Mouse (Mus musculus) retina, postnatal 7 days (tissue): Measurements from ENCODE around the gene Rnf169.
A peak's percentile ranks its signal among the peaks of the same experiment; 100 is the strongest.
"Not testable (repeated sequence)": the region's sequence is repeated elsewhere in the genome, so short reads cannot be mapped to it uniquely, and the experiment has no call there.

Experiments
- DNase-seq: peaks from one replicate; pipeline ENCODE4 v3.0.0-alpha.2; 2012; ENCODE audit warnings: low read depth, low spot score

Gene Rnf169

DNA sequence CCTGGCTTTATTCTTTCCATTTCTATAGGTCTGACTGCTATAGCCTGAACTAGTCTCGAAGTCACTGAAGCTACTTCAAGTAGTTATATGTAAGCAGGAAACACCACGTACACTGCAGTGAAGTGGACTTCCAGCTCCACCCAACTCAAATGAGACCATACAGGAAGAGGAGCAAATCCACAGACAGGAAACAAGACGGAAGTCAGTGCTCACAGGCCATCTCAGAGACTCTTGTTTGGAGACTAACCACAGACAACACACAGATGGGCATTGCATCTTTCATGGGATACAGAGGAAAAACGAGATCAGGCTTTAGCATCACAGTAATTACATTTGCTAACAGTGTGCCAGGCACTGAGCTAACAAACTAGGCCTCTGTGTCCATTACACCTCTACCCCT lies 33.9 kb downstream of the Rnf169 start:
- DNase-seq: no peak

DNA sequence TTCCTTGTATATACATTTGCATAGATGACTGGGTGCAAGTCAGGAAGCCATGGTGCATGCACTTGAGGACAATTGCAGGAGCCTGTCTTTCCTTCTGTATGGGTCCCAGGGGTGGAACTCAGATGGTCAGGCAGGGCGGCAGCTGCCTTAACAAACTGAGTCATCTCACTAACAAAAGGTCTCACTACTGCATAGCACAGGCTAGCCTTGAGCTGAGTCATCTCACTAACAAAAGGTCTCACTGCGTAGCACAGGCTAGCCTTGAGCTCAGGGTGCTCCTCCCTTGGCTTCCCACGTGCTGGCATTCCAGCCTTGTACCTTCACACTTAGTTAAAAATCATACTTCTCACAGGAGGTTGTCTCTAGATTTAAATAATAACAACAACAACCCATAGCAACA lies 34.3 kb downstream of the Rnf169 start:
- no peak for DNase-seq

DNA sequence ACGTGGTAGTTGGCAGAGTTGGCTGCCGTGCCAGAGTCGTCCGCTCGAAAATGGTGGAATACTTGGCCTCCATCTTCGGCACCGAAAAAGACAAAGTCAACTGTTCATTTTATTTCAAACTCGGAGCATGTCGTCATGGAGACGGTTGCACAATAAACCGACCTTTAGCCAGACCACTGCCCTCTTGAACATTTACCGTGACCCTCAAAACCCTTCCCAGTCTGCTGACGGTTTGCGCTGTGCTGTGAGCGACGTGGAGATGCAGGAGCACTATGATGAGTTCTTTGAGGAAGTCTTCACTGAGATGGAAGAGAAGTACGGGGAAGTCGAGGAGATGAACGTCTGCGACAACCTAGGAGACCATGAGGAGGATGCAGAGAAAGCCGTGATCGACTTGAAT lies 35.2 kb downstream of the Rnf169 start:
- not testable (repeated sequence) for DNase-seq

DNA sequence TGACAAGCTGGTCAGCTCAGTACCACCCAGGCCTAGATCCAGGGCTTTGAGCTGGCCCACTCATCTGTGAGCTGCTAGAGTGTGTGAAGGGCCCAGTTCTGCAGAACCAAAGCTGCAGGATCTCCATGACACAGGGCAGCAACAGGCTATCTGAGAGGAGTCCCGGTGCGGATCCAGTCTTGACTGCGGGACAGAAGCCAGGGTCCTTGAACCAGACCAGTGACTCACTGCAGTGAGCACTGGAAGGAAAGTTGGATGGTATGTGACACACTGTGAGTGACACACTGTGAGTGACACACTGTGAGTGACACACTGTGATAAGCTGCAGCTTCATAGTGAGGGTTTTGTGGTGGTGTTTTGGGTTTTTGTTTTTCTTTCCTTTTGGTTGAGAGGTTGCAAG lies 35.7 kb downstream of the Rnf169 start:
- DNase-seq: no peak

DNA sequence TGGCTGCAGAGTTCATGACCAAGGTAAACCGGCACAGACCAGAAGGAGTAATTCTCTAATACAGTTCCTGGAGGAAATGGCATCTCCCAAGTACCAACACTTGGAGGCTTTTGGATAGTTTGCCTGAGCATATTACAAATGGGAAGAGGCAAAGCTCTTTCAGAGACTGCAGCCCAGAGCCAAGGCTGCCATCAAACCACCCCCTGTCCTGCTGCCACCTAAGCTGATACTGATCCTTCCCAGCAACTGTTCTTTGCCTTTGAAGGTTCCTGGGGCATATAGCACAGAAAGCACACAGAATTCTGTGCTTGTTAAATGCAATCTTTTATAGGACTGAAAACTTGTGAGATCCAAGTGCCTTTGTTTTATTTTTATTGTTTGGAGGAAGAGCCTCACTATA lies 39.6 kb downstream of the Rnf169 start:
- DNase-seq: no peak

DNA sequence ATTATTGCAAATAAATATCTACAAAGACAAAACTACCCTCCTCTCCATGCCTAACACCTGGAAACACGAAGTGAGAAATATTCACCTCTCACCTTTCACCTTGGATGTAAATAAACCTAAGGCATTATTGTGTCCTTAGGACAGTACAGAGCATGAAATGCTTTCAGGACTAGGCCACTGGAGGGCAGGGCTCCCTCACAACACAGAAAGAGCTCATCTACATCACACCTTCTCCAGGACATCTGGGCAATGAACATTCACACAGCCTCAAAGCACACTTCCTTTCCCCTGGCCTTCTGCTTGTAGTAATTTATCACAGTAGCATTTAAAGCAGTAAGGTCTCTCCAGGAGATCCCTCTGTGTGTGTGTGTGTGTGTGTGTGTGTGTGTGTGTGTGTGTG lies 44.5 kb downstream of the Rnf169 start:
- no peak for DNase-seq

DNA sequence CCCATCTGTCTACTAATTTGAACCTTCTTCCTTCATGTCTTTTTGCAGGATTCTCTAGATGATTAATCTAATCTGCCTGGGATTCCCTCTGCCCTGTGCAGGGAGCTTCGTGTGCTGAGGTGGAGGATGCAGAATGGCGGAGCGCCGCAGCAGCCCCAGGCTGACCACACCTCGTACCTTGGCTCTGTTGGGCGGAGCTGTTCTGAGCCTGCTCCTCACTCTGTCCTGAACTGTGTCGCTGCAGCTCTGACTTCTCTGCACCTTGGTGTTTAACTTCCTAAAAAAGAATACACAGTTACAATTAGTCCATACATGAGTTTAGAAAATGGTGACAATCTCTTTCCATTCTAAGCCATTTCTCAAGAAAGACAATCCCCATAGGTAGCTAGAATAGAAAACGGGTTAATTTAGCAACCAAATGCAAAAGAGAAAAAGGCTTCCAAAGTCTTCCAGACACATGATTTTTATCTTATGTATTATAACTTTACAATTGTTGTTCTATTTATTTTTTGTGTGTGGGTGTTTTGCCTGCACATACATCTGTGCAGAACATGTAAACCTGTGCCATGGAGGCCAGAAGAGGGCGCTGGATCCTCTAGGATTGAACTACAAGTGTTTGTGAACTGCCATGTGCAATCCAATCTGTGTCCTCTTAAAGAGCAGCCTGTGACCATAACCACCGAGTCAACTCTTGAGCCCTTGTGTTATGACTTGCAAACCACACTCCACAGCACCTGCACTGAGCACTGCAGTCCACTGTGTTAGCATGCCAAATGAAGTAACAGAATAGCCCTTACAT lies 53.1 kb downstream of the Rnf169 start:
- peak; percentile 44 for DNase-seq

DNA sequence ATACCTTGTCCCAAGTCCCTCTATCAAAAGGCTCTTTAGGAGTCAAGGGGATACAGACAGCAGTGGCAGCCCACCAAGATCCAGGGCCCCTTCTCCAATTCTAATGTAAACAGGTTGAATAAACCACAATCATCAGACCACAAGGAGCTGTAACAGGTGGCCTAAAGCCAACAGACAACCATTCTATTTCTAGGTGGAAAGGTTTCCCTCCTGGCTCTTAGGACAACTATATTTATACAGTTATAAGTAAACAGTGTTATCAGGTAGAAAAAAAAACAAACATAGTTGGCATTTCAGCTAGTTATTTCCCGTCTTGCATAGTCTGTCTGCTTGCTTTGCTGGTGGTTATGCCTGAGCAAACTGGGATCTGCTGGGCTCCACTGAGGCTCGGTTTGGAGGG lies 59.8 kb downstream of the Rnf169 start:
- DNase-seq: no peak

DNA sequence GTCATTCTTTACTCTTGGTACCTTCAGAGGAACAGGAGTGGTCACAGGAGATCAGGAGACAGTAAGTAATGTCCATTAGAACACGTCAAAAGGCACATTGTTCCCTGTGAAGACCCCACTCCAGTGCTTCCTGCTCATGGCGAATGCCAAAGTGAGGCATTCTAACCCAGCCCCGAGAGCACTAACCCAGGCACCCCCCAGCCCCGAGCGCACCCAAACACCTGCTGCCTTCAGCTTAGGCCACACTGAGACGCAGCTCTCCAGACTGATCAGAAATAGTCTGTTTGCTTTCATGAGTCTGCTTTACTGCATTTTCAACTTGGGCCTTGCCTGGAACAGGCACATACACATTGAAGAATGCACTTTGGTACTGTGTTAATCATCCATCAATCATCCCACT lies 60.3 kb downstream of the Rnf169 start:
- DNase-seq: no peak

DNA sequence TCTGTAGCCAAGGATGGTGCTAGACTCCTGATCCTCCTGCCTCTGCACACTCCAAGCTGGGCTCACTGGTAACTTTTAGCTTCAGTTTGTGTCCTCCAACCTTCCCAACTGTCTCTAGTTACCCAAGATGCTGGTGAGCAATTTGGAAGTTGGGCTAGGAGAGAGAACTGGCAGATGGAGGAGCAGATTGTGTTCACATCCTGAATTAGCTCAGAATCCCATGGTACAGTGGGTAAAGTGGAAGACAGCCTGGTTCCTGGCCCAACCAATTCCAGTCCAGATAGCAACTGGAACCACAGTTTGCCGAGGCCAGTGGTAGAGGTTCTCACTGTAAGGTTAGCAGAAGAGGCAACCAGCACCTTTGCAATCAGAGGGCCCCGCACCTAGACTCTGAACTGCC lies 61.1 kb downstream of the Rnf169 start:
- DNase-seq: no peak

DNA sequence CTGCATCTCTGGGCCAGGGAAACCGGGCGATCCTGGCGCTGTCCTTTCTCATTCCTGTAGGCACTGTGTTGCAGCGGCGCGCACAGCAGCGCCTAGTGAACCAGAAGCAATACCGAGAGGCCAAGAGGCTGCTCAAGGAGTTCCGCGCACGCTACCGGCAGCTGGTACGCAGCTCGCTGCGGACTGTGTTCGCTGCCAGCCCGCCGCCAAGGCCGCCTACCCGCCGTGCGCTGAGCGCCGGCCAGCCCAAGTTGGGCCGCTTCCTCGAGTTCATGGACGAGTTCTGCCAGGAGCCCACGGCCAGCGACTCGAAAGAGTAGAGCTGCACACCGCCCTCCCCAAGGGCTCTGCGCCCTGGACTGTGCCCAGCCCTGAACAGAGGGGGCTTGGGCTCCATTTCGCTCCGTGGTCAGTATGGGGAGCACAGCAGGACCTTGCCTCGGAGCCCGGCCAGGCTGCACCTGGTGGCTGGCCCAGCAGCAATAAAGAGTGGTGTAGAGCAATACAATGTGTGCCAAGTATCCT lies 62.9 kb downstream of the Rnf169 start:
- no peak for DNase-seq

DNA sequence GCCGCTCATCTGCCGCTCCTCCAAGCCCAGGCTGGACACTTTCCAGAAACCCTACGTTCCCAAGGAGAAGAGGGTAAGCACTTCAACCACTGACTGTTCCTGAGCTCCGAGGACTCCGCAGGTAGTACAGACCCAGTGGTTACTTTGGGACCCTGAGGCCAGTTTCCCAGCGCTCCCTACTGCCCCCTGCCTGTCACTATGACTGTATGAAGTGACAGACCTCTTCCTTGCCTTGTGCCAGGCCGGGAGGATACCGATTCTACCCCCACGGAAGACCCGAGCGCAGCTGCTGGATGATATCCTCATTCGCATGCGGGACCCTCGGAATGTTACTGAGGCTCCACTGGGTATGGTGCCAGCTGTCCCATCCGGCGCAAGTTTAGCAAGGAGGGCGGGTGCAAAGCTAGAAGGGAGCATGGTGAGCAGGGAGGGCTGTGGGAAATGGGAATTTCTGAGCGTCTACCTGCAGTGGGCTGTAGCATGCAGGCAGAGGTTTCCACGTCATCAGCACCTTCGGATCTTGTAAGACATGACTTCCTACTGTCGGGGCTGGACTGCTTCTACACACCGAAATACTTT lies 63.4 kb downstream of the Rnf169 start:
- peak; percentile 39 for DNase-seq

DNA sequence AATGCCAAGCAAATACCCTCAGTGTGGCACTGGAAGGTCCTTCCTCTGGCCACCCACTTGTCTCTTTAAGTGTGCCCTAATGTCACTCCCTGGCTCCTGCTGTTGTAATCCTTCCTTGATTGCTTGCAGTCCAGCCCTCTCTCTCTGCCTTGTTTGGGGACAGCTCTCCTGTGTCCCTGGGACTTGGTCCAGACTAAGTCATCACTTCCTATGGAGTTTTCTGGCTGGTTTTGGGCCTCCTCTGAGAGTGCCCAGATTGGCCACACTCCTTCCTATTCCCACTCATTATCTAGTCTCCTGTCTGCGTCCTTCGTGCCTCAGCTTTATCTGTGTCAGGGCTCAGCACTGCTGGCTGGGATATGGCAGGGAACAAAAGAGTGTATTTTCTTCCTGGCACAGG lies 64.7 kb downstream of the Rnf169 start:
- no peak for DNase-seq

DNA sequence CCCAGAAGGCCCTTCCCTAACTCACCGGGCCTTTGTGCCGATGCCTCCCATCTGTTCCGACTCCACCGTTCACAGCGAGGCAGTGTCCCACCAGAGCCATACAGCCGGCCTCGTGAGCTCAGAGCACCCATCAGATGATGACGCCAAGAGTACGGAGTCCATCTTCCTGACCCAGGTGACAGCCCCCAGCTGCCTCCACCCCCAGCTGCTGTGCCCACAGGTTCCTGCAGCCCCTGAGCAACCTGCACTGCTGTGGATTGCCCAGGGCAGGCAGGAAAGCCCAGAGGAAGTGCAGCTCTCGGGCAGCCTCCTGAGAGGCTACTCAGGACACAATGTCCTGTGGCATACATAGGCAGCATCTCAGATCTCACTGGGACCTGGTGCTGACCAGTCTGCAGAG lies 65.9 kb downstream of the Rnf169 start:
- no peak for DNase-seq

DNA sequence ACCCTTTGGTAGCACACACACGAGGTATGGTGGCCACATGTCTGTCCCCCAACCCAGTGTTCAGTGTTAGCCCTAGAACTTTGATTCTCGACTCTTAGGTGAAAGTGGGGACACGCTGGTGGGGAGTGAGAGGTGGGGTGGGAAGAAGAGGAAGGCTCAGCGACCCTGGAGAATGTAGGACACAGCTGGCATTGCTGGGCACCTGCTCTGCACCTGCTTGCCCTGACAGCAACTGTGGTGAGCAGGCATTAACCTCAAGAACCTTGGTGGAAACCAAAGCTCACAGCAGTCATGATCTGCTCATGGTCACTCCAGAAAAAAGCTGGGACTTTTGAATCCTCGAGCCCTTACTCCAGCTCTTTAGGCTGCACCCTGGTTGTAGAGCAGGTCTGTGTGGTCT lies 69.2 kb downstream of the Rnf169 start:
- no peak for DNase-seq

DNA sequence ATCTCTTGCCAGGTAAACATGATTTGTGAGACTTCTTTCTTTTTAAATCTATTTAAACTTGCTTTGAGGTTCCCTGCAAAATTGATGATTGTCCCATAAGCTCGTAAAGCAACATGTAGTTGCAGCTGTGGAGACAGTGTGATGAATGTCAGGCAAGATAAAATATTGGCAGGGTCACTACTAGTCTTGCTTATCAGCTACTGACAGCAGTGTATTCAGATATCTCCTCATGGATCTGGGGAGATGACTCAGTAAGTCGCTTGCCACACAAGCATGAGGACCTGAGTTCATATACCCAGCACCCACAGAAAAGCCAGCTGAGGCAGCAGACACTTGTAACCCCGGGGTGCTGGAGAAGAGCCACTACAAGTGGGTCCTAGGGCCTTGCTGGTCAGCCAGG lies 72.8 kb downstream of the Rnf169 start:
- no peak for DNase-seq

DNA sequence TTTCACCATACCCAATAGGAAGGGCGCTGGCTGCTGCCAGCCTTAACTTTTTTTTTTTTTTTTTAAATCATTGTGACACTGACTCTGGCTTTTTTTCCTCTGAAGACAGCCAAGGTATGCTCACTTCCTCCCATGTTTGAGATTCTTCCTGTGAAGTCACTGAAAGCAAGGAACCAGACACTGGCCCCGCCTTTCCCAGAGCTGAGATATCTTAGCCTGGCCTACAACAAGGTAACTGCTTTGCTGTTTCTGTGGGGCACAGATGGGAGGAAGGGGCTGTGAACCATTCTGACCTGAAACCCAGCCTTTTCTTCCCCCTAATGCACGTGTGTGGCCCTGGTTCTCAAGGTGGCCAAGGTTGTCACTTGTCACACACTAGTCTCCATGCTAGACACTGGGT lies 73.9 kb downstream of the Rnf169 start:
- no peak for DNase-seq

DNA sequence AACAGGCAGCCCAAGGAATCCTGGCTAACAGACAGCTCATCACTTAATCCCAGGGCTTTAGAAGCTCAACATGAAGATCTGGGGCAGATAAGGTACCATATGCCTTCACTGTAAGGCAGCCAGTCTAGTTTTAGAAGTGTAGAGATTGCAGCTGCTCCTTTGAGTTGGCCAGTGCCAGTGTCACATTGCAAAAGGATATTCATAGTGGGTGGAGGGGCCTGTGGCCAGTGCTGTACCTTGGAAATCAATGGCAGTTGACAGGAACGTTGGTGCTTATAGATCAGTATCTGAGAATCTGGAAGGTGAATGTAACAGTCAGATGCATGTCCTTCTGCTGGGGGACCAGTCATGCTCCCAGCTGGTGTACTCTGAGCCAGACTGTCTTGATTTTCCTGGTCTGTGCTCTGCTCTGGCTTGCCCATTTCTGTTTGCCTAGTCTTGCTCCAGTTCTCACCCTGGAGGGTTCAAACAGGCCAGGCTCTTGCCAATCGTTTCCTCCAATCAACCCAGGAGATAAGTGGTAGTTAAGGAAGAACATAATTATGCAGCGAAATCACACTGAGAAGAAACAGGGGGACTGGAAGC lies 75.7 kb downstream of the Rnf169 start:
- DNase-seq: peak; percentile 34

DNA sequence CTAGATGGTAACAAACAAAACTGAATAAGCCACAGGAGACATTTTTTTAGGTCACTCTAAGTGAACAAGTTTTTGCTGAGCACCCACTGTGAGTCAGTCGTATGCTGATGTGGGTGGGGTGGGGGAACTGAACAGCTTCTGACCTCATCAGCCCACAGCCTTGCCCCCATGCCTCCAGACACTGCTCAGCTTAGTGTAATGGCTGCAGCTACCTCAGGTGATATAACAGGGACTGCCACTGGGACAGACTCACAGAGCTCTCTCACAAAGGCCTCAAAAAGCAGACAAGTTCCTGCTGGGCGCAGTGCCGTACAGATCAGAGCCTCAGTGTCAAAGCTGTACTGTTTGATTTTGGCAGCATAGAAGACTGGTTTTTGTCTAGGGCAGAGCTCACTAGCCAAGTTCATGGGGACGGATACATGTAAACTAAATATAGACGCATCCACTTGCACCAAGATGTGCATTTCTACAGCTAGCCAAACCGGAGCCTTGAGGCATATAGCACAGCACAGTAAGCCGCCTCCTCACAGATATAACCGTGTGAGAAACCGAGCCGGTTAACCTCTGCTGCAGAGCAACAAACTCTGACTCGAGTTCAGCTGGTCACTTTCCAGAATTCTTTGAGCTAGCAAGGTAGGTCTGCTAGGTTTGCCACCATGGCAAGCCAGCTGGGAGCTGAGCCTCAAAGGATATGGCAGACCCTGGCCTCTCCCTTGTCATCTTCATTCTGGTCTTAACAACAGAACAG lies 77.2 kb downstream of the Rnf169 start:
- no peak for DNase-seq

DNA sequence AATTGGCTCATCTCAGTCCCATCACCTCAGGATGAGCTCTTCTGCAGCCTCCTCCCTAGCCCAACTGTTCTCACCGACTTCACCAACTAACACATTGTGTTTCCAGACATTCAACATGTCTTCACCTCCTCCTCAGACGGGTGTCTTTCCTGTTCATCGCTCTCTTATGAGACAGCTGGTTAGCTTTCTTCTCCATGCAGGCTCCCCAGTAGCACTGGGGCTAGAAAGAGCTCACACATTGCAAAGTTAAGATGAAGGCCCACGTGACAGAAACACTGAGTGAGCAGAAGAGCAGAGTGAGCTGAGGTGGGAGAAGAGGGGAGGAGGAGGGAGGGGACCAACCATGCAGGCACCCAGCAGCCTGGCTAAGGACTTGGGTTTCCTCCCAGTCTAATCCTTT lies 78.0 kb downstream of the Rnf169 start:
- no peak for DNase-seq

DNA sequence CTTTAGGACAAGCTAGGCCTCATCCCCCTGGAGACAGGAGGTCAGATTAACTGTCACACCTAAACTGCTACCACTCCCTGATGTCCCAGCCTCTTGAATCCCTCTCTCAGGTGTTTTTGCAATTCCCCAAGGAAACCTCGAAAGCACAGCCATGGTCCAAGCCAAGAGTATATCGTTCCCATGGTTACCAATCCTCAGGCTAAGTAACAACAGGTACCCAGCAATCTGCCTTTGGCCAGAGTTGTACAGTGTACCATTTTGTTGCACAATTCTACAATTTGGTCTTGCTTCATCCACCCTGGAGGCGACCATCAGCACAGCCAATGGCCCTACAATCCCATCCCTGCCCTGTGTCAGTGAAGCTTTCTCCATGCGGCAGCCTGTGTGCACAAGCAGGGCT lies 83.3 kb downstream of the Rnf169 start:
- DNase-seq: no peak

DNA sequence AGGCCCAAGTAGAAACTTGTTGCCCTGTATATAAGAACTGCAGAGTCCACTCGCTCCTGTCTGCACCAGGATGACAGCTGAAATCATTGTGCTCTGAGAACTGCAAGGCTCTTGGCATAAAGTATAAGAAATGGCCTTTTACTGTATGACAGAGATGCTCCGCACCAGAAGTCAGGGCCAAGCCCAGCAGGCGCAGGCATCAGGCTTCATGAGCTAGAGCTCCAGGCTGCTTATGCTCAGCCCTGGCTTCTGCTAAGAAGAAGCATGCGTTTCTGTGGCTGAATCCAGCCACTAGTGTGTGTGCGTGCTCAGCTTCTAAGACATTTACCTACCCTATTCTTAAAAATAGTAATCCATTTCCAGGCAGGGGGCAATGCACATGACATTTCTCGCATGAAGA lies 85.8 kb downstream of the Rnf169 start:
- DNase-seq: no peak
